Mouse (Mus musculus) limb, embryonic 14.5 days (tissue): ENCODE measurements at regions not wholly inside any gene's neighbourhood (a gene's known extent, or its start where the extent isn't known, plus 50 kb on each side); places are given as distances from the start of the nearest gene placed in this dataset.

Experiments
- ATAC-seq: fragments of 200-750 bp; cut with Nextera tagmentation; 2 replicates; pipeline ENCODE4 v1.8.0; 2017; ENCODE audit warnings: low read depth, moderate number of reproducible peaks, moderate TSS enrichment; ENCODE audit not compliant: low FRiP score
- DNase-seq: peaks from one replicate; pipeline ENCODE4 v3.0.0-alpha.2; 2015; ENCODE audit warnings: low spot score
- H3K27ac ChIP-seq: fragments of 300-500 bp; sonication (generic); replicated peaks from 2 replicates; pipeline ENCODE4 v1.5.1; 2014; ENCODE audit warnings: low read depth, mild to moderate bottlenecking, low read length, moderate library complexity, mixed read lengths
- H3K27me3 ChIP-seq: fragments of 300-500 bp; sonication (generic); 2 replicates; pipeline ENCODE4 v1.6.1; 2014; ENCODE audit warnings: low read length, mixed read lengths; ENCODE audit not compliant: control insufficient read depth, insufficient read depth
- H3K36me3 ChIP-seq: fragments of 300-500 bp; sonication (generic); 2 replicates; pipeline ENCODE4 v1.6.1; 2014; ENCODE audit warnings: mild to moderate bottlenecking, low read length, moderate library complexity, mixed read lengths; ENCODE audit not compliant: control insufficient read depth, insufficient read depth
- H3K4me1 ChIP-seq: fragments of 300-500 bp; sonication (generic); 2 replicates; pipeline ENCODE4 v1.6.1; 2014; ENCODE audit warnings: antibody characterized with exemption, low read length, mixed read lengths; ENCODE audit not compliant: control insufficient read depth, insufficient read depth
- H3K4me2 ChIP-seq: fragments of 300-500 bp; sonication (generic); replicated peaks from 2 replicates; pipeline ENCODE4 v1.6.1; 2014; ENCODE audit warnings: low read depth, mild to moderate bottlenecking, low read length, moderate library complexity; ENCODE audit not compliant: severe bottlenecking
- H3K4me3 ChIP-seq: fragments of 300-500 bp; sonication (generic); replicated peaks from 2 replicates; pipeline ENCODE4 v1.5.1; 2014; ENCODE audit warnings: low read length
- H3K9ac ChIP-seq: fragments of 300-500 bp; sonication (generic); 2 replicates; pipeline ENCODE4 v1.6.1; 2014; ENCODE audit warnings: mild to moderate bottlenecking, low read depth, low read length, moderate library complexity; ENCODE audit not compliant: severe bottlenecking
- H3K9me3 ChIP-seq: fragments of 300-500 bp; sonication (generic); 2 replicates; pipeline ENCODE4 v1.6.1; 2016; ENCODE audit warnings: low read length; ENCODE audit not compliant: control insufficient read depth
- POLR2A ChIP-seq: fragments of 200-500 bp; IDR thresholded peaks from 2 replicates; pipeline ENCODE4 v1.8.0; 2012; ENCODE audit warnings: inconsistent platforms, mild to moderate bottlenecking, moderate library complexity, borderline replicate concordance; ENCODE audit not compliant: insufficient read depth, insufficient read length; ENCODE audit errors: extremely low read depth
- whole genome bisulfite sequencing: fragments of 180-500 bp; shearing (Covaris S2); extraction: QIAGEN DNeasy Blood & Tissue Kit; methylation state at CpG from one replicate; pipeline ENCODE4 v1.1.7; 2014; 5-methylcytosine and 5-hydroxymethylcytosine counted together

DNA sequence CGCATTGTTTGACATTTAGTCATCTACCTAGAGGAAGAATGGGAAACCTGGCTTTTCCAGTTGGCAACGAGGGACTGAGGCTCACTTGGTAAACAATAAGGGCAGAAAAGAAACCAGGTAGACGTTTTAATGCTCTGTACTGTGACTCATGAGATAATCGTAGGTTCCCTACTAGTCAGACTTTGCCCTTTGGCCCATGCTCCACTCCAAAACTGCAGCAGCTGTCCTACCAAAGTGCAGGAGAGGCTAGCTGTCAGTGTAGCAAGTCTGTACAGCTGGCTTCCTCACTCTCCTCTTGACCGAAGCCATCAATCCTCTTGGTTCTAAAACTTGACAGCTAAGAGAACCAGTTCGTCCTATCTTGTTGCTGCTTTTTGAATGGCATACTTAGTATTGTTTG is 100.2 kb downstream of the Snx18 start:
- ATAC-seq (no peak), DNase-seq (no peak)
- H3K27me3 ChIP-seq, result no peaks in the 10 kb centered on the region
- no peak overlapping the region for H3K4me2 ChIP-seq
- no peaks in the 10 kb centered on the region for H3K36me3 ChIP-seq
- no peaks in the 10 kb centered on the region for H3K9me3 ChIP-seq
- 75% methylated on average over 6 of the region's 6 CpGs for WGBS
- H3K4me1 ChIP-seq, result peaks cover 16% of the 10 kb centered on the region; the same call in 1 of the 2 replicates
- no peak overlapping the region for H3K27ac ChIP-seq
- H3K9ac ChIP-seq, result no peak overlapping the region
- no peak overlapping the region for H3K4me3 ChIP-seq
- no peak for TF ChIP-seq POLR2A

DNA sequence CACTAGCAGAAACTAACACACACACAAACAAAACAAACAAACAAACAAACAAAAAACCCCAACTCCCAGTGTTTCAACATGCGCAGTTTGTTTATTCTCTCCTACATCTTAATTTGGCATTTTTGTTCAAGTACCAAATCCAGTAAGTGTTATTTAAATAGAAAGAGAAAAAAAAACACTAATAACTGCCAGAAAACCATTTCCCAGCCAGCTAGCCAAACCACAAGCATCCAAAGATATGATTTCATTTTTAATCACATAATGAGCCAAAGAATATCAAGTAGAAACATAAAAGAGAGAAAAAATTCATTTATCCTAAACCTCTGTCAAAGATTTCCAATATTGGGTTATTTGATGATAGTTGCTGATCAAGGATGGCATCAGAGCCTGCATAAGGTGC is 102.3 kb downstream of the Snx18 start:
- ATAC-seq, result no peak
- TF ChIP-seq POLR2A, result no peak
- 88% methylated on average over 1 of the region's 1 CpGs for WGBS
- Histone ChIP-seq H3K27me3 (no peaks in the 10 kb centered on the region), H3K4me2 (no peak overlapping the region), H3K27ac (no peak overlapping the region), H3K9ac (no peak overlapping the region), H3K36me3 (no peaks in the 10 kb centered on the region), H3K4me1 (peaks cover 16% of the 10 kb centered on the region; the same call in 1 of the 2 replicates), H3K4me3 (no peak overlapping the region), H3K9me3 (no peaks in the 10 kb centered on the region)
- no peak for DNase-seq

DNA sequence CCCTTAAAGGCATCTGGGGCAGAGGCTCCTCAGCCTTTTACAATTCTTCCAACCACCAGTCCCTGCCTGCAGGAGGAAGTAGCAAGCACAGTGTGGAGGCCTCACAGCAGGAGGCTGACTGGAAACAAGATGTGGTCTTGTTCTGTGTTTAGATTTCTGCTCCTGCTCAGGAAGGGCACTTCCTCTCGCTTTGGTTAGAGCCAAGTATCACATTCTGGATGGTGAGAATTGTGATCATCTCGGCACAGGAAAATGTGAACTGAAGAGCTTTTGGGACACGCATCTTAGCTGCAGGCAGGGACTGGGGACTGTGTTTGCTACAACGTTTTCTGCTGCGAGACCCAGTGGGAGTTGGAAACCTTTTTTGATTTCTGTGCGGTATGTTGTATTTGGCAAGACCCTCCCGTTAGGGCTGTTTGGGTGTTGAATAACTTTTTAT is 103.2 kb downstream of the Snx18 start:
- 21% methylated on average over 7 of the region's 7 CpGs for WGBS
- peak overlapping the region; percentile 10; the same call in 1 of the 2 replicates for H3K4me2 ChIP-seq
- peaks cover 17% of the 10 kb centered on the region for H3K4me1 ChIP-seq
- H3K27me3 ChIP-seq, result no peaks in the 10 kb centered on the region
- no peak overlapping the region for H3K9ac ChIP-seq
- DNase-seq, result peak; percentile 55
- H3K36me3 ChIP-seq, result no peaks in the 10 kb centered on the region
- H3K27ac ChIP-seq, result peak overlapping the region; percentile 58
- H3K9me3 ChIP-seq, result no peaks in the 10 kb centered on the region
- H3K4me3 ChIP-seq, result no peak overlapping the region
- peak; percentile 70 for ATAC-seq
- TF ChIP-seq POLR2A, result no peak

DNA sequence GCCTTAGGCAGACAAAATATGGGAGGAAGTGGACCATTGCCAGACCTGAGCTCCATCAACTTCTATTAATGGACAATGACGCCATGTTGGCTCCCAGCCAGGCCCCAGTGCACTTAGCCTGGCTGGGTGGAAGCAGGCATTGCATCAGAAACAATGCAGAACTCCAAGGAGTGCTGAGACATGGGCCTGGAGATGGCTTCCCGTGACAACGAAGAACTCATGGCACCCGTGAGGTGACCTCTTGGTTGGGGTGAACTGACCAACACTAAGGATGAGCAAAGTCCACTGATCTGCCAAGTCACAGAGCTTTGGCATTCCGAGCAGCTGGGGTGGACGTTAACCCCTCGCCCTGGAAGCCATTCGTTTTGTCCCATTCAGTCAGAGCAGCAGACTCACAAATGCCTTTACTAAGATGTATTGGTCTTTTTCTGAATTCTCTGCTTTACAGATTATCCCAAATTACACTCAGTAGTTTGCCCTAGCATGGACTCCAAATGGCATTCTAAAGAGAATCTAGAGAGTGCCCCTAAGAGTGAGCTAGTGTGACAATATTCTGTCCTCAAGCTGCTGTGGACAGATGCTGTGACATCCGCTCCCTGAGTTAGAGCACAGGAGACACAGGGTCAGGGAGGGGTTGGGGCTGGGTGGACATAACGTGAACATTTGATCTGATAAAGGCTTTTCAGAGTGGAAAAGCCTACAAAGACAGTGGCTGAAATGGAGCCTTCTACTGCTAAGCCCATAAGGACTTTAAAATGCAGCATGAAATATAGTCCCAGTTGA is 108.8 kb downstream of the Snx18 start:
- DNase-seq (peak; percentile 91), ATAC-seq (peak; percentile 57; the same call in 1 of the 2 replicates)
- Histone ChIP-seq H3K9me3 (no peaks in the 10 kb centered on the region), H3K36me3 (no peaks in the 10 kb centered on the region), H3K4me1 (peaks cover 13% of the 10 kb centered on the region), H3K4me2 (no peak overlapping the region), H3K27ac (no peak overlapping the region), H3K9ac (no peak overlapping the region), H3K4me3 (no peak overlapping the region), H3K27me3 (no peaks in the 10 kb centered on the region)
- no peak for TF ChIP-seq POLR2A
- WGBS, result 48% methylated on average over 10 of the region's 10 CpGs

DNA sequence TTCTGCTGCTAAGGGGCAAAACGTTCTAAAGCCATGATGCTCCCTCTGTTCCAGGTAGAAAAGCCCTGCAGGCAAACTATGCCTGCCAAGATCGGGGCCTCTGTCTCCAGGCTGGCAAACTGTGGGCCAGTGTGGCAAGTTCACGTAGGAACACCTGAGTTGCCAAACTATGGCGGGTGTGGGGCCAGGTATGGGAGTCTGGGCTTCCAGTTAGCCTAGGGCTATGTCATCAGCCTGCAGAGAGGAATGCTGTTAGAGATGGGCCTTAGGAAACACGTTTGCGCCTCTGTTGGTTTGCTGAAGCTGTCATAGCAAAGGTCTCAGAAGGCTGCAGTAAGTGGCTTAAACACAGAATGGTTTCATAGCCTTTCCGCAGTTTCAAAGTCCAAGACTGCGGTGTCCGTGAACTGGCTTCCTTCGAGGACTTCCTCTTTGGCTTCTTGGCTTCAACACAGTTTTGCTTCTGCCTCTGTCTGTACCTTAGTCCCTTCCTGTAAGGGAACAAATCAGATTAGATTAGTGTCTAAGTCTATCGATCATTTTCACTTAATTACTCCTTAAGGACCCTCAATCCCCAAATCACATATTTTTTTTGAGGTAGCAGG is 110.1 kb downstream of the Snx18 start:
- TF ChIP-seq POLR2A, result no peak
- no peak overlapping the region for H3K4me2 ChIP-seq
- DNase-seq, result no peak
- H3K9ac ChIP-seq, result no peak overlapping the region
- H3K36me3 ChIP-seq, result no peaks in the 10 kb centered on the region
- peaks cover 9% of the 10 kb centered on the region; the same call in 1 of the 2 replicates for H3K4me1 ChIP-seq
- no peaks in the 10 kb centered on the region for H3K27me3 ChIP-seq
- no peaks in the 10 kb centered on the region for H3K9me3 ChIP-seq
- WGBS, result 83% methylated on average over 11 of the region's 11 CpGs
- H3K27ac ChIP-seq, result no peak overlapping the region
- ATAC-seq, result no peak
- H3K4me3 ChIP-seq, result no peak overlapping the region
